Mouse (Mus musculus) heart, adult 2 months (tissue): ENCODE results near the gene Wfikkn1.

Experiments
- CTCF ChIP-seq: fragments of 200-600 bp; IDR thresholded peaks from 2 replicates; pipeline ENCODE4 v1.8.1; 2022; ENCODE audit warnings: antibody characterized with exemption, mild to moderate bottlenecking, moderate library complexity
- EP300 ChIP-seq: fragments of 200-500 bp; IDR thresholded peaks from 2 replicates; pipeline ENCODE4 v1.6.1; 2011; ENCODE audit warnings: low read depth, low read length, control low read depth; ENCODE audit not compliant: insufficient read depth
- POLR2A ChIP-seq: fragments of 200-500 bp; IDR thresholded peaks from 2 replicates; pipeline ENCODE4 v1.6.1; 2011; ENCODE audit warnings: mild to moderate bottlenecking, low read depth, low read length, control low read depth; ENCODE audit not compliant: insufficient read depth

GRCm38 (mm10) chr17:25833961-25834594 lies 46.6 kb downstream of the Wfikkn1 start:
- TF ChIP-seq EP300 (no peak), CTCF (no peak), POLR2A (no peak)
